Mouse (Mus musculus): Measurements from ENCODE around the gene Olfr967.
"Not testable (repeated sequence)": the region's sequence is repeated elsewhere in the genome, so short reads cannot be mapped to it uniquely, and the experiment has no call there.

The Olfr967 gene

GRCm38 (mm10) chr9:39745949-39746348, at the start of gene Olfr967:
Gene Olfr967, plus strand, starts transcription at chr9:39746249.
- DNase-seq: no peak

- not testable (repeated sequence) for DNase-seq
Observed at GRCm38 (mm10) chr9:39701123-39701522, 44.9 kb upstream of the Olfr967 start.

GRCm38 (mm10) chr9:39707017-39707416, 39.0 kb upstream of the Olfr967 start, which contains the start of gene Olfr149:
Gene Olfr149, minus strand, starts transcription at chr9:39707117.
- no peak for DNase-seq

DNA sequence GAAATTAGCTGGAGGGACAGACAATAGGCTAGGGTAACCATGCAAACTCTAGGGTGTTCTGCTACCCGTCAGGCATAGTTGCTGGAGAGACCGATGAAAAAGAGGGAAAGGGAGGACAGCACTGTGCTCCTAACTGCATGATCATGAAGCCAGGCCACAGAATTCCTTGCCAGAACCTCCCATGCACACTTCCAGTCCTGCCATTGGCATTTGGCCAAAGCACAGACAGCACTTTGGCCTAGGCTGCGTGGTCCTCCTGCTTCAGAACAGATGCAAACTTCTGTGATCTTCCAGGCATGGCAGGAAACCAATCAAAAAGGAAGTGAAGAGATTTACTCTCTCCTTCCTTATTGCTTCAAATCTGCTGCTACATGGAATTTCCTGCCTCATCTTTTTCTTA, 37.1 kb upstream of the Olfr967 start:
- DNase-seq: peak; percentile 1

- DNase-seq: no peak
Observed at GRCm38 (mm10) chr9:39711053-39711452, 35.0 kb upstream of the Olfr967 start, which contains the start of gene Olfr965. Gene Olfr965, plus strand, starts transcription at chr9:39711353.

GRCm38 (mm10) chr9:39730678-39731077, 15.4 kb upstream of the Olfr967 start, which contains the start of gene Olfr150:
Gene Olfr150, plus strand, starts transcription at chr9:39730978.
- no peak for DNase-seq

DNA sequence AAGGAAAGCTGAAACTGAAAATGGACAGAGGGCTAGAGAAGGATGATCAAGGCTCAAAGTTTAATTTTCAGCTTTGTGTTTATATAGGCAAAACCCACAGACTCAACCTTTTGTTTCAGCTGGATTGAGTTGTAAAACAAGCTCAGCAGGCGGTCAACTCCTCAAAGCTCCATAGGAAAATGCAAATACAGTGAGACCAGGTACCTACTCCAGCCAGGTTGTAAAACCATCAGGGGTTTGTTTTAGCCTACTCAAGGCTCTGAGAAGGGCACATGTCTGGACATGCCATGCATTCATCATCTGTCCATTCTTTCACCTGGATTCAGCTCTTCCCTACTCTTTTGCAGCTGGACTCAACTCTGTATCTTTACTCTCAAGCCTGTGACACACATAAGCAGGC, 5.3 kb upstream of the Olfr967 start:
- no peak for DNase-seq

DNA sequence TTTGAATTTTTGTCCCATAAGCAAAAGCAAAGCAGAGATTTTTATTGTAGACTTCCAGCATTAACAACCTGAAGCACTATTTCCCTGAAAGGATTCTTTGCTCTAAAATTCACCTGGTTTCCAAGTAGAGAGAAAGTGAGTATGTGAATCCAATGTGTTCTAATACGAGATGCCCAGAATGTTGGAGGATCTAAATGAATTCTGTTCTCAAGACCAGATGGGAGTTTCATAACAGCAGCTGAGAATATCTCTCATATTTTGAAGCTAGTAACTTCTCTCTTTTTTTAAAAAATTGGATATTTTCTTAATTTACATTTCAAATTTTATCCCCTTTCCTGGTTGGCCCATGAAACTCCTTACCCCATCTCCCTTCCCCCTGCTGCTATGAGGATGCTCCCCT, 379 bp downstream of the Olfr967 start:
- DNase-seq: no peak

DNA sequence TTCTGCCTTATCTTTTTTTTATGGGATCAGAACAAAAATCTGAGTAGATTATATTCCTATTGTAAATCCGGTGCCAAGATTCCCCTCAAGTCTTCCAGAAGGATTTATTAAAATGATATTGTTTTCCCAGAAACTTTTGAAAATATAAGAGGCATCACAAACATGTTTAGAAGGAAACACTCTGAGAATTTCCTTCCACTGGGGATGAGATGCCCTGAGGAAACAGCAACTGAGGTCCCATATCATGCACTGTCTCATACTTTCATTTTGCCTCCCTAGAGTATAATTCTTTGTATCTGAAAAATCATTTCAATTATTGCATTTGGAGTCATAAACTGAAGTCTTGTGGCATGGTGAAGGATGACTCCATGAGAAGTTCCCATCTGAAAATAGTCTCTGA, 37.1 kb downstream of the Olfr967 start, which contains the start of gene Olfr968:
Gene Olfr968, minus strand, starts transcription at position 101 of the 400 bp plus-strand sequence.
- no peak for DNase-seq

DNA sequence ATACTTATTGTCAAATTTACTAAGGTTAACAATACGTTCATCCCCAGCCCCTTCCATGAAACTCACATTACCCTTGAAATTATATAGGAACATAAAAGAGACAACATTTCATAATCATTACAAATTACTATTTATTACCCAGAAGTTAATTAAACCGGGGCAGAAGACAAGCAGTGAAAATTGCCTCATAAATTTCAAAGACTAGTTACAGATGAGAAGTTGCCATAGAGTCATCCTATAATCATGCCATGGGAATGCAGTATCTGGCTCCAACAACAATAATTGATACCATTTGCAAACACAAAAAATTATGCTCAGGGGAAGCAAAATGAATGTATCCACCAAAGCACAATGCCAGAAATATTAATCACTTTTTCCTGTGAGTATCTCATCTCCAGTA, 44.5 kb downstream of the Olfr967 start, which contains the start of gene Olfr969:
Gene Olfr969, plus strand, starts transcription at position 388 of the 400 bp plus-strand sequence.
- no peak for DNase-seq
